ENCODE assay signal across 19 mouse cellular contexts in genomic region chr16:74225423-74226272, GRCm38 (mm10).
DNase-seq lines count a peak whose midpoint lies in the region; ATAC-seq lines count a peak whose summit lies in the region.
"Had no signal": no experiment of that assay in that cellular context is flagged by ENCODE, and none has a peak within 500 bp of the region (broad histone marks: within the 10 kb centered on the region; RNA-seq: fewer than 3 reads in every experiment).

No protein-coding gene starts in this region.

- 0 out of 2 replicates have a peak, but pooled peaks have one; percentile 40 for ATAC-seq in kidney, embryonic 15.5 days (replicated peaks; ENCODE audit: low FRiP score)
- no peak for ATAC-seq in monocyte, adult 5-6 weeks (replicated peaks; ENCODE audit: insufficient number of reproducible peaks, low FRiP score, low TSS enrichment, poor library complexity, severe bottlenecking)
- ATAC-seq: hindbrain, postnatal 0 days had no signal

- no peak overlapping the region for H3K9ac ChIP-seq in kidney, embryonic 15.5 days
- H3K9ac ChIP-seq: embryonic facial prominence, embryonic 13.5 days; hindbrain, embryonic 13.5 days had no signal

- WGBS in kidney, embryonic 15.5 days: 58% methylated on average over 7 of the region's 7 CpGs

- peak; percentile 20 to 39 for DNase-seq in cerebellum, postnatal 14 days
- no peak for DNase-seq in cerebellum, postnatal 4 days (ENCODE audit: low spot score in 2 of 2)
- no peak for DNase-seq in kidney, adult 11 months
- DNase-seq in left cerebral cortex, postnatal 4 days: peak; percentile 5
- no peak for DNase-seq in left cerebral cortex, adult 18-20 months (ENCODE audit: low spot score in 2 of 2)
- no peak for DNase-seq in testis, postnatal 14 days (ENCODE audit: low spot score)
- DNase-seq: adrenal gland, postnatal 10 days; cerebellum, adult 18-20 months; cerebellum, adult 9-11 months; gastrocnemius, postnatal 10 days; heart, adult 18-20 months; heart, postnatal 10 days; heart, postnatal 4 days had no signal

- no peak overlapping the region for H3K27ac ChIP-seq in kidney, embryonic 15.5 days
- H3K27ac ChIP-seq: embryonic facial prominence, embryonic 13.5 days; heart, embryonic 10.5 days; hindbrain, embryonic 13.5 days; hindbrain, postnatal 0 days had no signal

- H3K4me2 ChIP-seq in kidney, embryonic 15.5 days: no peak overlapping the region
- H3K4me2 ChIP-seq: embryonic facial prominence, embryonic 13.5 days; hindbrain, embryonic 13.5 days had no signal

- intact Hi-C loops in left cerebral cortex, postnatal 4 days (cut with DNase I): no loop called here

- no peak overlapping the region for H3K4me3 ChIP-seq in kidney, embryonic 15.5 days (replicated peaks)
- H3K4me3 ChIP-seq: embryonic facial prominence, embryonic 13.5 days; heart, embryonic 10.5 days; hindbrain, embryonic 13.5 days had no signal

- 0 out of 2 replicates have a peak, but pooled peaks cover 4% of the 10 kb centered on the region for H3K4me1 ChIP-seq in kidney, embryonic 15.5 days
- H3K4me1 ChIP-seq: heart, embryonic 10.5 days; hindbrain, embryonic 13.5 days had no signal

- no peaks in the 10 kb centered on the region for H3K27me3 ChIP-seq in kidney, embryonic 15.5 days
- H3K27me3 ChIP-seq: embryonic facial prominence, embryonic 13.5 days; hindbrain, embryonic 13.5 days had no signal

- no peaks in the 10 kb centered on the region for H3K9me3 ChIP-seq in kidney, embryonic 15.5 days (replicated peaks)
- H3K9me3 ChIP-seq: embryonic facial prominence, embryonic 13.5 days; heart, embryonic 10.5 days; hindbrain, embryonic 13.5 days had no signal

- H3K36me3 ChIP-seq in kidney, embryonic 15.5 days: no peaks in the 10 kb centered on the region
- H3K36me3 ChIP-seq: embryonic facial prominence, embryonic 13.5 days; heart, embryonic 10.5 days; hindbrain, embryonic 13.5 days had no signal

Comparison
In these comparisons a context has a peak if more than half of its experiments do, and no peak if none do; other contexts are left out.
1. DNase-seq: peak in cerebellum, postnatal 14 days (2 of 2) and left cerebral cortex, postnatal 4 days (single experiment); none in cerebellum, postnatal 4 days (0 of 2), kidney, adult 11 months (single experiment), left cerebral cortex, adult 18-20 months (0 of 2) and testis, postnatal 14 days (single experiment).